Mouse (Mus musculus): ENCODE results near the gene Pitpnm1. TPM values are rescaled to one million over a fixed set of nuclear protein-coding genes. Genes with fewer than 3 reads are reported as not detected.
A peak's percentile ranks its signal among the peaks of the same experiment; 100 is the strongest.
"Not testable (repeated sequence)": the region's sequence is repeated elsewhere in the genome, so short reads cannot be mapped to it uniquely, and the experiment has no call there.

The Pitpnm1 gene
- polyA plus RNA-seq, 2 experiments = 4.5 to 16.2 TPM

DNA sequence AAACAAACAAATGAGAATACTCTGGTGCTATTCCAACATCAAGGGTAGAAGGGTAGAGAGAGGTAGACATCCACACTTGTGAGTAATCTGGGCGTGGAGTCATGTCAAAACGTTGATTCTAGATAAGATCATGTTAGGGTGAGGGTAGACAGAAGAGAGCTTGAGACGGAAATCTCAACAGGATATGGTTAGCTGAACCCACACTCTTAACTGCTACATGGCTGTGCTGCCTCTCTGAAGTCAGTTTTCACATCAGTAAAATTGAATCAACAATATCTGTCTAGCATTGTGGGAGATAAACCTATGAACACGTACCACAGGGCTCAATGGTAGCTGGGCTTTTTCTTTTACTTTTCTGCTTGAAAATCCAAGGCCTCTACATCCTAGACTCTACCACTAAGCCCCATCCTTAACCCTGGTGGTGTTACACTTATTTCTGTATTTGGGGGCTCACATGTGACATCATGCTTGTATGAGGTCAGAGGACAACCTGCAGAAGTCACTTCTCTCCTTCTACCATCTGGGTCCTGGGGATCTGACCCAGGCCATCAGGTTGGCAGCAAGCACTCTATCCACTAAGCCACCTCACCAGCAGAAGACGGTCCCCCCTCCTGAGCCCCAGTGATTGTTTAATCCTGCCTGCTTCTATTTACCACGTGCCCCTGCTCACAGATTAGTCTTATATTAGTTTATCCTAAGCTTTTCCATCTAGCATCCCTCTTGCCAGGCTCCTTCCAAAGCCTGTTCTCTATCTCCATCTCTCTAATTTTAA is 20.1 kb downstream of the Pitpnm1 start:
- DNase-seq (ENCODE audit: low spot score) (no peak), ATAC-seq (ENCODE audit: low FRiP score, low read depth) (no peak)
- Histone ChIP-seq H3K36me3 (ENCODE audit: control insufficient read depth, insufficient read depth, low read length) (peaks cover 40% of the 10 kb centered on the region), H3K9ac (ENCODE audit: low read depth, low read length, severe bottlenecking) (0 out of 2 replicates have a peak overlapping the region, but pooled peaks have one; percentile 8), H3K27ac (replicated peaks; ENCODE audit: low read depth, low read length) (no peak overlapping the region), H3K4me3 (replicated peaks; ENCODE audit: low read length) (no peak overlapping the region), H3K4me2 (replicated peaks; ENCODE audit: low read depth, low read length, severe bottlenecking) (peak overlapping the region; percentile 55; the same call in 1 of the 2 replicates), H3K27me3 (ENCODE audit: control insufficient read depth, insufficient read depth, low read length) (no peaks in the 10 kb centered on the region), H3K9me3 (ENCODE audit: control insufficient read depth, low read length) (no peaks in the 10 kb centered on the region), H3K4me1 (ENCODE audit: control insufficient read depth, insufficient read depth, low read length) (peaks cover 9% of the 10 kb centered on the region)
- TF ChIP-seq POLR2A (IDR thresholded peaks at IDR 0.05; ENCODE audit: borderline replicate concordance, extremely low read depth, insufficient read depth, insufficient read length) = no peak
- 94% methylated on average over 6 of the region's 6 CpGs for WGBS

GRCm38 (mm10) chr19:4120496-4120895 is 20.7 kb downstream of the Pitpnm1 start:
- H3K9ac ChIP-seq (ENCODE audit: low read depth, low read length, severe bottlenecking) = 0 out of 2 replicates have a peak overlapping the region, but pooled peaks have one; percentile 8
- H3K9me3 ChIP-seq (ENCODE audit: control insufficient read depth, low read length) = no peaks in the 10 kb centered on the region
- no peak for ATAC-seq (ENCODE audit: low FRiP score, low read depth)

DNA sequence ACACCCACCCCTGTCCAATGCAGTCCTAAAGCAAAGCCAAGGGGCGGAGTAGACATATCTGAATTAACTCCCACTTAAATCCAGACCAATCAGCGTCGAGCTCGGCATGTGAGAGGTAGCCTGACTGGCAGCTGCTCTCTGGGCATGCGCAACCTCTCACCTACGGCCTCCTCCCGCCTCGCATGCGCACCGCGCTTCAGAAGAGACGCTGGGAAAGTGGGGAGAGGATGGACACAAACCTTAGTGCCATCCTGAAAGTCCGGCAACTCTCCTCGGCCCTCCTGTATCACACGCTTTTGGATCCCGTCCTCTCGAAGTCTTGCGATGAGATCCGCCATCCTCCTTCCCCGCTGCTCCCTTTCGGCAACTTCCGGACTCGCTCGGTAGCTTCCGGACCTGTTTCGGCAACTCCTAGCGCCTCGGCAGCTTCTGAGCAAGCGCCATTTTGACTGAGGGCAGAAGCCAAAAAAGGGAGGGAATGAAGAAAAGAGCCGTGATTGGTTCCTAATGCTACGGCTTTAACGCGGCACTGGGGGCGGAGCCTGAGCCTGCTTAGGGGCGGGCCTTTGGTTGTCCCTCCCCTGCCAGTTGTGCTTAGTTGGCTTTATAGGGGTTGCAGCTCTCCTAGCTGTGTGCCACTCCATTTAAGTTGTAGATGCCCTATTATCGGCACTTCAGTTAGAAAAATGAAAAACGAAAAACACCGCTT is 21.5 kb downstream of the Pitpnm1 start:
- Histone ChIP-seq H3K36me3 (ENCODE audit: control insufficient read depth, insufficient read depth, low read length) (peaks cover 26% of the 10 kb centered on the region), H3K4me1 (ENCODE audit: control insufficient read depth, insufficient read depth, low read length) (peaks cover 9% of the 10 kb centered on the region), H3K27me3 (ENCODE audit: control insufficient read depth, insufficient read depth, low read length) (no peaks in the 10 kb centered on the region), H3K27ac (replicated peaks; ENCODE audit: low read depth, low read length) (peak overlapping the region; percentile 80), H3K9me3 (ENCODE audit: control insufficient read depth, low read length) (no peaks in the 10 kb centered on the region), H3K4me3 (replicated peaks; ENCODE audit: low read length) (peak overlapping the region; percentile 46), H3K9ac (ENCODE audit: low read depth, low read length, severe bottlenecking) (peak overlapping the region; percentile 66), H3K4me2 (replicated peaks; ENCODE audit: low read depth, low read length, severe bottlenecking) (peak overlapping the region; percentile 55)
- TF ChIP-seq POLR2A (IDR thresholded peaks at IDR 0.05; ENCODE audit: borderline replicate concordance, extremely low read depth, insufficient read depth, insufficient read length) = 0 out of 2 replicates have a peak, but pooled peaks have one; percentile 38
- DNase-seq (ENCODE audit: low spot score) (peak; percentile 99), ATAC-seq (ENCODE audit: low FRiP score, low read depth) (peak; percentile 81)
- WGBS = 3% methylated on average over 38 of the region's 38 CpGs

More at GRCm38 (mm10) chr19:4120496-4120895, 20.7 kb downstream of the Pitpnm1 start:
- no peaks in the 10 kb centered on the region for H3K27me3 ChIP-seq (ENCODE audit: control insufficient read depth, insufficient read depth, low read length)
- no peak overlapping the region for H3K27ac ChIP-seq (replicated peaks; ENCODE audit: low read depth, low read length)
- peak overlapping the region; percentile 55 for H3K4me2 ChIP-seq (replicated peaks; ENCODE audit: low read depth, low read length, severe bottlenecking)
- no peak for TF ChIP-seq POLR2A (IDR thresholded peaks at IDR 0.05; ENCODE audit: borderline replicate concordance, extremely low read depth, insufficient read depth, insufficient read length)
- 96% methylated on average over 2 of the region's 2 CpGs for WGBS
- peaks cover 9% of the 10 kb centered on the region for H3K4me1 ChIP-seq (ENCODE audit: control insufficient read depth, insufficient read depth, low read length)
- DNase-seq (ENCODE audit: low spot score) = no peak
- peak overlapping the region; percentile 46 for H3K4me3 ChIP-seq (replicated peaks; ENCODE audit: low read length)
- H3K36me3 ChIP-seq (ENCODE audit: control insufficient read depth, insufficient read depth, low read length) = peaks cover 34% of the 10 kb centered on the region

DNA sequence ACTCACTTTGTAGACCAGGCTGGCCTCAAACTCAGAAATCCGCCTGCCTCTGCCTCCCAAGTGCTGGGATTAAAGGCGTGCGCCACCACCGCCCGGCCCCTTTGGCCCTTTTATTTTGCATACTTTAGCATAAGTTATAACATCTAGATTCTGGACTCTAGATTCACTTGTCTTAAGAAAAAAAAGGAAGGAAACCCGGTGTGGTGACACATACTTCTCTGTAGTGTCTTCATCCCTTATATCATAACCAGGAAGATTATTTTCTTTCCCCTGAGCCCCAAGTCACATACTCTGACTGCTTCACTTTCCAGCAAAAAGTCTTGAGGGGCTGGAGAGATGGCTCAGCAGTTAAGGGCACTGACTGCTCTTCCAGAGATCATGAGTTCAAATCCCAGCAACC is 22.1 kb downstream of the Pitpnm1 start:
- H3K27ac ChIP-seq (replicated peaks; ENCODE audit: low read depth, low read length); H3K9me3 ChIP-seq (ENCODE audit: control insufficient read depth, low read length); DNase-seq (ENCODE audit: low spot score); H3K9ac ChIP-seq (ENCODE audit: low read depth, low read length, severe bottlenecking); ATAC-seq (ENCODE audit: low FRiP score, low read depth); H3K4me3 ChIP-seq (replicated peaks; ENCODE audit: low read length); H3K27me3 ChIP-seq (ENCODE audit: control insufficient read depth, insufficient read depth, low read length): not testable (repeated sequence)
- WGBS = 55% methylated on average over 6 of the region's 6 CpGs
- Histone ChIP-seq H3K4me2 (replicated peaks; ENCODE audit: low read depth, low read length, severe bottlenecking) (0 out of 2 replicates have a peak overlapping the region, but pooled peaks have one; percentile 6), H3K36me3 (ENCODE audit: control insufficient read depth, insufficient read depth, low read length) (peaks cover 21% of the 10 kb centered on the region), H3K4me1 (ENCODE audit: control insufficient read depth, insufficient read depth, low read length) (peaks cover 14% of the 10 kb centered on the region)

All from limb, embryonic 14.5 days (tissue).